Mouse (Mus musculus) MEL (cell line): ENCODE measurements at regions not wholly inside any gene's neighbourhood (a gene's known extent, or its start where the extent isn't known, plus 50 kb on each side); places are given as distances from the start of the nearest gene placed in this dataset.

Experiments used
- DNase-seq: peaks from one replicate; pipeline ENCODE4 v3.0.0; 2011; ENCODE audit warnings: low read depth, low spot score
- H3K27ac ChIP-seq: 2 replicates; pipeline ENCODE4 v1.5.1; 2012; ENCODE audit warnings: low read depth, mild to moderate bottlenecking, control low read depth, low read length, moderate library complexity; ENCODE audit not compliant: control insufficient read depth
- H3K27me3 ChIP-seq, 2 experiments: fragments of 150-350 bp in 1 of 2; sonication (generic) in 1 of 2; 2 replicates each; pipeline ENCODE4 v1.6.1; 2012; ENCODE audit warnings: low read length in 2 of 2, mild to moderate bottlenecking in 2 of 2, improper control_type of control experiment in 1 of 2, moderate library complexity in 1 of 2; ENCODE audit not compliant: insufficient read depth in 2 of 2, control insufficient read depth in 1 of 2
- H3K36me3 ChIP-seq, 2 experiments: 2 replicates each; pipeline ENCODE4 v1.6.1; 2012 to 2014; ENCODE audit warnings: low read length in 2 of 2, improper control_type of control experiment in 1 of 2, inconsistent platforms in 1 of 2, mild to moderate bottlenecking in 1 of 2; ENCODE audit not compliant: insufficient read depth in 2 of 2, control insufficient read depth in 1 of 2
- H3K4me1 ChIP-seq, 2 experiments: fragments of 150-350 bp in 1 of 2; sonication (generic) in 1 of 2; 2 replicates each; pipeline ENCODE4 v1.6.1; 2012; ENCODE audit warnings: low read length in 2 of 2, improper control_type of control experiment in 1 of 2, mild to moderate bottlenecking in 1 of 2; ENCODE audit not compliant: insufficient read depth in 2 of 2, control insufficient read depth in 1 of 2
- H3K4me3 ChIP-seq, 2 experiments: fragments of 150-350 bp in 1 of 2; sonication (generic) in 1 of 2; 2 replicates each; pipeline ENCODE4 v1.5.1; 2012; ENCODE audit warnings: low read depth in 2 of 2, low read length in 2 of 2, mild to moderate bottlenecking in 2 of 2, moderate library complexity in 2 of 2, control low read depth in 1 of 2, improper control_type of control experiment in 1 of 2; ENCODE audit not compliant: control insufficient read depth in 1 of 2, insufficient read depth in 1 of 2
- H3K79me2 ChIP-seq: 2 replicates; pipeline ENCODE4 v1.6.1; 2012; ENCODE audit warnings: mild to moderate bottlenecking, low read length, moderate library complexity; ENCODE audit not compliant: control insufficient read depth, poor library complexity, insufficient read depth
- H3K9ac ChIP-seq: 2 replicates; pipeline ENCODE4 v1.6.1; 2012; ENCODE audit warnings: low read depth, mild to moderate bottlenecking, control low read depth, low read length, moderate library complexity; ENCODE audit not compliant: control insufficient read depth, poor library complexity, severe bottlenecking
- H3K9me3 ChIP-seq: fragments of 150-350 bp; sonication (generic); replicated peaks from 2 replicates; pipeline ENCODE4 v1.6.1; 2012; ENCODE audit warnings: mild to moderate bottlenecking, low read length, improper control_type of control experiment, moderate library complexity; ENCODE audit not compliant: insufficient read depth
- BHLHE40 ChIP-seq: IDR thresholded peaks from 2 replicates; pipeline ENCODE4 v1.6.1; 2012; ENCODE audit warnings: low read depth, mild to moderate bottlenecking, inconsistent platforms, low read length, improper control_type of control experiment, borderline replicate concordance
- CHD2 ChIP-seq: IDR thresholded peaks from 2 replicates; pipeline ENCODE4 v1.6.1; 2011; ENCODE audit warnings: low read length, improper control_type of control experiment
- E2F4 ChIP-seq: IDR thresholded peaks from 2 replicates; pipeline ENCODE4 v1.6.1; 2011; ENCODE audit warnings: low read depth, low read length, improper control_type of control experiment, borderline replicate concordance
- ELF1 ChIP-seq: IDR thresholded peaks from 2 replicates; pipeline ENCODE4 v1.6.1; 2014; ENCODE audit warnings: low read depth, mild to moderate bottlenecking, inconsistent platforms, low read length, improper control_type of control experiment, moderate library complexity
- ETS1 ChIP-seq: IDR thresholded peaks from 2 replicates; pipeline ENCODE4 v1.6.1; 2012; ENCODE audit warnings: low read depth, mild to moderate bottlenecking, inconsistent platforms, low read length, improper control_type of control experiment, moderate library complexity
- GABPA ChIP-seq: IDR thresholded peaks from 2 replicates; pipeline ENCODE4 v1.6.1; 2012; ENCODE audit warnings: low read depth, mild to moderate bottlenecking, inconsistent platforms, low read length, improper control_type of control experiment, moderate library complexity
- MAFK ChIP-seq: IDR thresholded peaks from 2 replicates; pipeline ENCODE4 v1.6.1; 2011; ENCODE audit warnings: low read depth, mild to moderate bottlenecking, low read length, improper control_type of control experiment, borderline replicate concordance
- MAX ChIP-seq: IDR thresholded peaks from 2 replicates; pipeline ENCODE4 v1.6.1; 2011; ENCODE audit warnings: low read length, improper control_type of control experiment
- MXI1 ChIP-seq: IDR thresholded peaks from 2 replicates; pipeline ENCODE4 v1.6.1; 2011; ENCODE audit warnings: mild to moderate bottlenecking, low read depth, low read length, improper control_type of control experiment
- MYB ChIP-seq: IDR thresholded peaks from 2 replicates; pipeline ENCODE4 v1.6.1; 2011; ENCODE audit warnings: mild to moderate bottlenecking, low read depth, low read length, improper control_type of control experiment
- NELFE ChIP-seq: IDR thresholded peaks from 2 replicates; pipeline ENCODE4 v1.6.1; 2011; ENCODE audit warnings: low read depth, low read length, improper control_type of control experiment
- POLR2A ChIP-seq, 2 experiments: IDR thresholded peaks; 2 replicates each; pipeline ENCODE4 v1.6.1; 2011 to 2012; ENCODE audit warnings: low read length in 2 of 2, mild to moderate bottlenecking in 2 of 2, control low read depth in 1 of 2, improper control_type of control experiment in 1 of 2, low read depth in 1 of 2, moderate library complexity in 1 of 2; ENCODE audit not compliant: control insufficient read depth in 1 of 2, insufficient read depth in 1 of 2, poor library complexity in 1 of 2
- POLR2AphosphoS5 ChIP-seq: IDR thresholded peaks from 2 replicates; pipeline ENCODE4 v1.6.1; 2012; ENCODE audit warnings: low read depth, borderline replicate concordance, mild to moderate bottlenecking, inconsistent platforms, low read length, moderate library complexity, mixed read lengths
- RCOR1 ChIP-seq: IDR thresholded peaks from 2 replicates; pipeline ENCODE4 v1.6.1; 2012; ENCODE audit warnings: low read depth, mild to moderate bottlenecking, inconsistent platforms, low read length, improper control_type of control experiment
- SIN3A ChIP-seq: IDR thresholded peaks from 2 replicates; pipeline ENCODE4 v1.6.1; 2012; ENCODE audit warnings: low read length, improper control_type of control experiment, inconsistent platforms
- SMC3 ChIP-seq: IDR thresholded peaks from 2 replicates; pipeline ENCODE4 v1.6.1; 2011; ENCODE audit warnings: low read depth, low read length, improper control_type of control experiment
- TAL1 ChIP-seq: IDR thresholded peaks from 2 replicates; pipeline ENCODE4 v1.6.1; 2012; ENCODE audit warnings: mild to moderate bottlenecking, inconsistent platforms, low read length, moderate library complexity, mixed read lengths
- TBP ChIP-seq: IDR thresholded peaks from 2 replicates; pipeline ENCODE4 v1.8.0; 2011; ENCODE audit warnings: low read depth, low read length, improper control_type of control experiment
- ZC3H11A ChIP-seq: IDR thresholded peaks from 2 replicates; pipeline ENCODE4 v1.6.1; 2012; ENCODE audit warnings: low read depth, mild to moderate bottlenecking, inconsistent platforms, low read length, improper control_type of control experiment
- ZKSCAN1 ChIP-seq: IDR thresholded peaks from 2 replicates; pipeline ENCODE4 v1.6.1; 2012; ENCODE audit warnings: low read depth, mild to moderate bottlenecking, inconsistent platforms, low read length, improper control_type of control experiment, moderate library complexity
- ZNF384 ChIP-seq: IDR thresholded peaks from 2 replicates; pipeline ENCODE4 v1.6.1; 2012; ENCODE audit warnings: low read depth, mild to moderate bottlenecking, inconsistent platforms, low read length, improper control_type of control experiment

- TF ChIP-seq MAFK: no peak
- TF ChIP-seq, all 39 proteins: peak for 0
- H3K4me3 ChIP-seq: no peak overlapping the region
- DNase-seq: no peak
- no peaks in the 10 kb centered on the region for H3K4me1 ChIP-seq
- no peaks in the 10 kb centered on the region for H3K9me3 ChIP-seq
- no peak overlapping the region for H3K9ac ChIP-seq
- H3K36me3 ChIP-seq: no peaks in the 10 kb centered on the region
- H3K79me2 ChIP-seq: no peaks in the 10 kb centered on the region
- H3K27ac ChIP-seq: no peak overlapping the region
- no peaks in the 10 kb centered on the region for H3K27me3 ChIP-seq
Measured at GRCm38 (mm10) chr7:113688717-113689116, 77.1 kb upstream of the Spon1 start.

- H3K79me2 ChIP-seq: no peaks in the 10 kb centered on the region
Measured at GRCm38 (mm10) chr7:113689131-113689530, 76.7 kb upstream of the Spon1 start.

DNA sequence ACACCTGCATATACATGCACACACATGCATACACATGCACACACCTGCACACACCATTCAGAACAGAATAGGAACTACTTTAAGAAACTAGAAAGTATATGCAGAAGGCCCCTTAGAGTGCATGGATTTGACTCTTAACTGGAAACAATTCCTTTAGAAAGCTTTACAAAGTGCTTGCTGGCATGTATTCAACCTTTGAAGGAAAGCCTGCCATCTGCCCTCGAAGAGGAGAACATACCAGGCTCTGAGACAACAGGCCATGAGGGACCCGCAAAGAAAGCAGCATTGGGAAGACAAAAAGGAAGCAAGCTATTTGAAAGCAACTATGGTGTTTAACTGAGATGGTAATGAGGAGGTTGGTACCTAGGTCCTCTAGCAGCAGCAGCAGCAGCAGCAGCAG, 74.0 kb upstream of the Spon1 start:
- TF ChIP-seq TBP (no peak), GABPA (no peak), ZNF384 (no peak), CHD2 (no peak), SMC3 (no peak), BHLHE40 (no peak), RCOR1 (no peak), POLR2AphosphoS5 (no peak), ETS1 (no peak), NELFE (no peak), ZC3H11A (no peak), MYB (no peak), TAL1 (no peak)
- DNase-seq: no peak
- Histone ChIP-seq H3K27me3 (no peaks in the 10 kb centered on the region), H3K9me3 (no peaks in the 10 kb centered on the region), H3K4me1 (no peaks in the 10 kb centered on the region), H3K36me3 (no peaks in the 10 kb centered on the region), H3K9ac (no peak overlapping the region), H3K4me3 (no peak overlapping the region), H3K79me2 (no peaks in the 10 kb centered on the region), H3K27ac (no peak overlapping the region)

More at GRCm38 (mm10) chr7:113689131-113689530, 76.7 kb upstream of the Spon1 start:
- no peak overlapping the region for H3K4me3 ChIP-seq
- no peaks in the 10 kb centered on the region for H3K4me1 ChIP-seq
- H3K9ac ChIP-seq: no peak overlapping the region
- H3K36me3 ChIP-seq: no peaks in the 10 kb centered on the region
- H3K9me3 ChIP-seq: no peaks in the 10 kb centered on the region
- TF ChIP-seq ELF1: no peak
- TF ChIP-seq SMC3: no peak
- no peak for TF ChIP-seq POLR2A (IDR thresholded peaks at IDR 0.05; ENCODE audit: control insufficient read depth in 1 of 2, insufficient read depth in 1 of 2, low read depth in 1 of 2, low read length in 2 of 2, poor library complexity in 1 of 2)
- TF ChIP-seq MAX: no peak
- no peak for TF ChIP-seq E2F4
- no peak for TF ChIP-seq ZKSCAN1
- no peak for TF ChIP-seq SIN3A
- TF ChIP-seq MXI1: no peak
- no peaks in the 10 kb centered on the region for H3K27me3 ChIP-seq
- H3K27ac ChIP-seq: no peak overlapping the region
- no peak for DNase-seq
